Mouse (Mus musculus) megakaryocyte, embryonic 14.5 days (primary cell): ENCODE measurements around the gene Mon1a.

Source experiments
- FLI1 ChIP-seq: IDR thresholded peaks from 2 replicates; pipeline ENCODE4 v1.6.1; 2012; ENCODE audit warnings: low read length, inconsistent platforms, mixed read lengths
- GATA1 ChIP-seq: IDR thresholded peaks from 3 replicates; pipeline ENCODE4 v1.6.1; 2012; ENCODE audit warnings: mixed read lengths, low read length, inconsistent platforms, borderline replicate concordance

DNA sequence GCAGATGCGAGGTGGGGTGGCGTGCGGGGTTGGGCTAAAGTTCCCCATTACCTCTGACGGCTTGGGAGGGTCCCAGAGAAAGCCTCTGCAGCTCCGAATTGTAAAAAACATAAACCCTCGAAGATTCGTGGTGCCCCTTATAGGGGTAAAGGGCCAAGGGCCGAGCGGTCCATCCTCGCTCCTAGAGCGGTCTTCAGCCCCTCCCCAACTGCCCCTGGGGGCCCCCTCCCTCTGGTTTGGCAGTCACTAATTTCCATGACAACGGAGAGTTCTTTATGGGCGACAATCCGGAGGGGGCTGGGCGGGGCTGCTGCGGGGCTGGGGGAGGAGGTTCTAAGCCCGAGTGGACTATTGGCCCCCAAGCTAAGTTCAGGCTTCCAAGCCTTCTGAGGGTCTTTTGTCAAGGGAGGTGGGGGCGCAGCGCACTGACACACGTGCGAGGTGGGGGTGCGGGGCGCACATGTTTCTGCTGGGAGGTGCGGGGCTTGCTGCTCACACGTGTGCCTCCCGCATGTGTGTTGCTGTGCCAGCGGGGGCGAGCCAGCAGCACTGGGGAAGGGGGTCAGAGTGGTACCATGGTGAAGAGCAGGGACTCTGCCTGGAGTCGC, 48.4 kb downstream of the Mon1a start:
- TF ChIP-seq FLI1 (no peak), GATA1 (no peak)
